8 mouse cellular contexts compared by ENCODE assay signal in the genomic region with DNA sequence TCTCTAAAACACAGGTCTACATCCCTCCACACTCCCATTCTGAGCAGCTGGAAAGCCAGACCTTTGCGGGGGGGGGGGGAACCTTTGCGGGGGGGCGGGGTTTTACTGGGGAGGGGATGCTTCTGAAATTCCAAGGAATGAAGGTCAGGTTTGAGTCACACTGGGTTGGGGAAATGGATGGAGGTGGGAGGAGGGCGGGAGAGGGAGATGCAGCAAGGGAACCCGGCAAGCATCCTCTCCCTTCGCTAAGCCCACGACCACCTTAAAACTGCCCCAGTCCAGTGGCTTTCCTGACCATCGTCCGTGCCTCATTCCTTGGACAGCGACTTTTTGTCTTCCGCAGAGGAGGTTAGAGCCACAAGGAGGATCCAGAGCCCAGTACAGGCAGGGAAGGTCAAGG. TPM values are rescaled to one million over a fixed set of nuclear protein-coding genes. Genes with fewer than 3 reads are reported as not detected.
DNase-seq lines count a peak whose midpoint lies in the region; ATAC-seq and TF ChIP-seq lines count a peak whose summit lies in the region.

No protein-coding gene starts in this region.

- peak overlapping the region; percentile 89 for H3K27ac ChIP-seq in cerebellum, adult 2 months (ENCODE audit: insufficient read depth, low read length)
- H3K27ac ChIP-seq in lung, postnatal 0 days (ENCODE audit: low read length): no peak overlapping the region
- H3K27ac ChIP-seq in limb, embryonic 14.5 days (replicated peaks; ENCODE audit: low read depth, low read length): no peak overlapping the region
- H3K27ac ChIP-seq in stomach, embryonic 16.5 days (ENCODE audit: low read length): no peak overlapping the region

- no peaks in the 10 kb centered on the region for H3K9me3 ChIP-seq in lung, postnatal 0 days (ENCODE audit: low read length)
- no peaks in the 10 kb centered on the region for H3K9me3 ChIP-seq in limb, embryonic 14.5 days (ENCODE audit: control insufficient read depth, low read length)
- H3K9me3 ChIP-seq in stomach, embryonic 16.5 days (replicated peaks; ENCODE audit: control insufficient read depth, low read length): no peaks in the 10 kb centered on the region

- TF ChIP-seq POLR2A in cerebellum, adult 2 months (IDR thresholded peaks at IDR 0.05; ENCODE audit: borderline replicate concordance, insufficient read depth, low read length): no peak
- TF ChIP-seq POLR2A in limb, embryonic 14.5 days (IDR thresholded peaks at IDR 0.05; ENCODE audit: borderline replicate concordance, extremely low read depth, insufficient read depth, insufficient read length): no peak

- peaks cover 51% of the 10 kb centered on the region for H3K4me1 ChIP-seq in cerebellum, adult 2 months (ENCODE audit: control insufficient read depth, insufficient read depth, low read length)
- H3K4me1 ChIP-seq in lung, postnatal 0 days (ENCODE audit: insufficient read depth, low read depth, low read length): peaks cover 3% of the 10 kb centered on the region; the same call in 1 of the 2 replicates
- peaks cover 21% of the 10 kb centered on the region; the same call in 1 of the 2 replicates for H3K4me1 ChIP-seq in limb, embryonic 14.5 days (ENCODE audit: control insufficient read depth, insufficient read depth, low read length)
- H3K4me1 ChIP-seq in stomach, embryonic 16.5 days (ENCODE audit: control insufficient read depth, insufficient read depth, low read length): peaks cover 15% of the 10 kb centered on the region

- DNase-seq in cerebellum, adult 2 months: no peak
- no peak for DNase-seq in cerebellum, adult 8-10 months
- DNase-seq in lung, postnatal 0 days (ENCODE audit: low spot score): no peak
- no peak for DNase-seq in lung, postnatal 4 days
- DNase-seq in limb, embryonic 14.5 days (ENCODE audit: low spot score): no peak
- DNase-seq in layer of hippocampus, adult 18-20 months (ENCODE audit: low spot score in 2 of 2): no peak
- no peak for DNase-seq in gastrocnemius, postnatal 36 days

- peak overlapping the region; percentile 92 for H3K4me3 ChIP-seq in cerebellum, adult 2 months (replicated peaks; ENCODE audit: insufficient read depth, low read depth, low read length)
- H3K4me3 ChIP-seq in lung, postnatal 0 days (ENCODE audit: low read depth, low read length): no peak overlapping the region
- peak overlapping the region; percentile 46 for H3K4me3 ChIP-seq in limb, embryonic 14.5 days (replicated peaks; ENCODE audit: low read length)
- H3K4me3 ChIP-seq in stomach, embryonic 16.5 days (replicated peaks; ENCODE audit: low read length): peak overlapping the region; percentile 53; the same call in 1 of the 2 replicates

- intact Hi-C loops in gastrocnemius, postnatal 36 days (cut with DNase I): no loop called here

- no peak for TF ChIP-seq CTCF in cerebellum, adult 2 months (IDR thresholded peaks at IDR 0.05; ENCODE audit: borderline replicate concordance, insufficient read depth, low read depth, low read length)
- TF ChIP-seq CTCF in lung, postnatal 0 days (IDR thresholded peaks at IDR 0.05): no peak

- H3K36me3 ChIP-seq in lung, postnatal 0 days (ENCODE audit: insufficient read depth, low read length): no peaks in the 10 kb centered on the region
- H3K36me3 ChIP-seq in limb, embryonic 14.5 days (ENCODE audit: control insufficient read depth, insufficient read depth, low read length): peaks cover under 1% of the 10 kb centered on the region; the same call in 1 of the 2 replicates
- no peaks in the 10 kb centered on the region for H3K36me3 ChIP-seq in stomach, embryonic 16.5 days (ENCODE audit: control insufficient read depth, insufficient read depth, low read length)

- 0 out of 2 replicates have a peak overlapping the region, but pooled peaks have one; percentile 72 for H3K4me2 ChIP-seq in lung, postnatal 0 days (replicated peaks; ENCODE audit: low read depth, low read length)
- peak overlapping the region; percentile 88 for H3K4me2 ChIP-seq in limb, embryonic 14.5 days (replicated peaks; ENCODE audit: low read depth, low read length, severe bottlenecking)
- H3K4me2 ChIP-seq in stomach, embryonic 16.5 days (ENCODE audit: low read depth, low read length): peak overlapping the region; percentile 86; the same call in 1 of the 2 replicates

- no peaks in the 10 kb centered on the region for H3K27me3 ChIP-seq in cerebellum, adult 2 months (ENCODE audit: control insufficient read depth, insufficient read depth, low read length)
- H3K27me3 ChIP-seq in lung, postnatal 0 days (replicated peaks; ENCODE audit: insufficient read depth, low read length): peaks cover 71% of the 10 kb centered on the region
- peaks cover 96% of the 10 kb centered on the region for H3K27me3 ChIP-seq in limb, embryonic 14.5 days (ENCODE audit: control insufficient read depth, insufficient read depth, low read length)
- peaks cover 81% of the 10 kb centered on the region for H3K27me3 ChIP-seq in stomach, embryonic 16.5 days (ENCODE audit: control insufficient read depth, insufficient read depth, low read length)

- H3K9ac ChIP-seq in lung, postnatal 0 days (replicated peaks; ENCODE audit: low read depth): no peak overlapping the region
- peak overlapping the region; percentile 50; the same call in 1 of the 2 replicates for H3K9ac ChIP-seq in limb, embryonic 14.5 days (ENCODE audit: low read depth, low read length, severe bottlenecking)
- H3K9ac ChIP-seq in stomach, embryonic 16.5 days (ENCODE audit: low read length): no peak overlapping the region; the same call in 1 of the 2 replicates

- 4% methylated on average over 11 of the region's 11 CpGs for WGBS in cerebellum, adult 2 months
- WGBS in lung, postnatal 0 days: 4% methylated on average over 10 of the region's 11 CpGs
- WGBS in limb, embryonic 14.5 days: 4% methylated on average over 10 of the region's 11 CpGs
- WGBS in stomach, embryonic 16.5 days: 5% methylated on average over 11 of the region's 11 CpGs

- TF ChIP-seq EP300 in lung, postnatal 0 days (IDR thresholded peaks at IDR 0.05): no peak

- no peak for ATAC-seq in lung, postnatal 0 days
- ATAC-seq in limb, embryonic 14.5 days (ENCODE audit: low FRiP score, low read depth): no peak
- ATAC-seq in stomach, embryonic 16.5 days (ENCODE audit: insufficient read depth, low FRiP score): no peak

RNA-seq across cellular contexts. Expression of a gene that starts 1.3 kb away (rescaled TPM):
- polyA plus RNA-seq in cerebellum, adult 2 months (2012; rRNA removed): 65.4 and 69.9 TPM in 2 replicates
- 0.29 and 0.55 TPM in 2 replicates for polyA plus RNA-seq in lung, postnatal 0 days (2015; fragmentation: Nextera tagmentation; extraction: Ambion mirVana)
- 1.1 and 1.5 TPM in 2 replicates for polyA plus RNA-seq in limb, embryonic 14.5 days (2012; rRNA removed)
- 0.41 and 0.54 TPM in 2 replicates for polyA plus RNA-seq in limb, embryonic 14.5 days (2014; fragmentation: Nextera tagmentation; extraction: Ambion mirVana)
- polyA plus RNA-seq in stomach, embryonic 16.5 days (2015; fragmentation: Nextera tagmentation; extraction: Ambion mirVana): not detected in 2 replicates
- total RNA-seq in layer of hippocampus, adult 18-20 months (2021): 1 to 10 TPM; 1.4 to 1.9 TPM
- total RNA-seq in gastrocnemius, postnatal 36 days (2021): not detected

RNA-seq across cellular contexts. Expression of a gene that starts 12.9 kb away (rescaled TPM):
- polyA plus RNA-seq in cerebellum, adult 2 months (2012; rRNA removed): 0.89 and 0.93 TPM in 2 replicates
- 0.07 and 0.49 TPM in 2 replicates for polyA plus RNA-seq in lung, postnatal 0 days (2015; fragmentation: Nextera tagmentation; extraction: Ambion mirVana)
- 0.29 and 0.46 TPM in 2 replicates for polyA plus RNA-seq in limb, embryonic 14.5 days (2012; rRNA removed)
- polyA plus RNA-seq in limb, embryonic 14.5 days (2014; fragmentation: Nextera tagmentation; extraction: Ambion mirVana): 0.22 and 0.29 TPM in 2 replicates
- 0.10 TPM in 1 of 2 replicates, not detected in the other for polyA plus RNA-seq in stomach, embryonic 16.5 days (2015; fragmentation: Nextera tagmentation; extraction: Ambion mirVana)
- total RNA-seq in layer of hippocampus, adult 18-20 months (2021): under 1 TPM; 0.47 to 0.76 TPM
- total RNA-seq in gastrocnemius, postnatal 36 days (2021): not detected

RNA-seq across cellular contexts. Expression of a gene that starts 33.3 kb away (rescaled TPM):
- polyA plus RNA-seq in cerebellum, adult 2 months (2012; rRNA removed): 3.2 and 3.6 TPM in 2 replicates
- 3.9 and 4.3 TPM in 2 replicates for polyA plus RNA-seq in lung, postnatal 0 days (2015; fragmentation: Nextera tagmentation; extraction: Ambion mirVana)
- polyA plus RNA-seq in limb, embryonic 14.5 days (2012; rRNA removed): 39.4 and 43.3 TPM in 2 replicates
- polyA plus RNA-seq in limb, embryonic 14.5 days (2014; fragmentation: Nextera tagmentation; extraction: Ambion mirVana): 57.7 and 59.3 TPM in 2 replicates
- polyA plus RNA-seq in stomach, embryonic 16.5 days (2015; fragmentation: Nextera tagmentation; extraction: Ambion mirVana): 44.4 and 51.6 TPM in 2 replicates
- 1 to 10 TPM; 2.5 to 3.1 TPM for total RNA-seq in layer of hippocampus, adult 18-20 months (2021)
- total RNA-seq in gastrocnemius, postnatal 36 days (2021): under 1 TPM; 0.46 to 0.79 TPM

RNA-seq across cellular contexts. Expression of a gene that starts 40.9 kb away (rescaled TPM):
- polyA plus RNA-seq in cerebellum, adult 2 months (2012; rRNA removed): 195 and 218 TPM in 2 replicates
- polyA plus RNA-seq in lung, postnatal 0 days (2015; fragmentation: Nextera tagmentation; extraction: Ambion mirVana): not detected in 2 replicates
- polyA plus RNA-seq in limb, embryonic 14.5 days (2012; rRNA removed): 0.35 and 0.40 TPM in 2 replicates
- polyA plus RNA-seq in limb, embryonic 14.5 days (2014; fragmentation: Nextera tagmentation; extraction: Ambion mirVana): not detected in 2 replicates
- not detected in 2 replicates for polyA plus RNA-seq in stomach, embryonic 16.5 days (2015; fragmentation: Nextera tagmentation; extraction: Ambion mirVana)
- total RNA-seq in layer of hippocampus, adult 18-20 months (2021): 100 to 1,000 TPM; 100 to 113 TPM
- not detected for total RNA-seq in gastrocnemius, postnatal 36 days (2021)

Comparison
In these comparisons a context has a peak if more than half of its experiments do, and no peak if none do; other contexts are left out.
1. RNA of a gene that starts 1.3 kb away (polyA plus RNA-seq): 65.4 to 69.9 TPM in cerebellum, adult 2 months; 0.41 to 1.5 TPM in limb, embryonic 14.5 days, 0.29 to 0.55 TPM in lung, postnatal 0 days and not detected in stomach, embryonic 16.5 days; every median in the first group is over 10 times any median in the second.
2. Peak in every context shown above with its lines, with median percentiles within 50 percentile points of each other: H3K4me2 ChIP-seq.